Mouse (Mus musculus): ENCODE data around the gene Ddx58.

DNA sequence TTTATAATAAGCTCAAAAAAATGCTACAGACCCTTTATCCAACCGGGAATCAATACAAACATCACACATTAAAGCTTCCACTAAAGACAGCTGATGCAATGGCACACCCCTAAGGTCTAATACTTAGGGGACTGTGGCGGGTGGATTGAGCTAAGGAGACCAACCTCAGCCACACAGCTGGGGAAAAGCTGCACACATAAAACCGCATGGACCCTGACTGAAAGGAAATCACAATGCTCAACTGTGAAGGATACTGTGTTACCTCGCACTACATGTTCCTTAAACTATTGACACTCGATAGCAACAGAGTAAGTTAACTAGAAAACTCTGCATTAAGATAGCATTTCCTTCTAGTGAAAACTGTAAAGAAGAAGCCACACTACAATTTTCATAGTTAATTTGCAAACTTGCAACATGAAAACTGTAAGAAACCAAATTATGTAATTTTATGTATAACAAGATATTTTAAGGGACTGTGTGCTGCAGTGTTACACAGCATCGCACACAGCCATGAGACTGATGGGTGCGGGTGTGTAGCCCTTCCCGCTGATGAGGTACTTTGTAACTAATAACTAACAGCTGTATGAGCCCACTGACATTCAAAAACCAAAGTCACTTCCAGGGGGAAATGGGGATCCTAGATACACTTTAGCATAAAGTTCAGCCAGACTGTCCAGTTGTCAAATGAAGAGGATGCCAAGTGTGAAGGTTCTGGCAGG, 14.9 kb upstream of the Ddx58 start:
- TF ChIP-seq POLR2A (IDR thresholded peaks at IDR 0.05; ENCODE audit: extremely low read depth, insufficient read depth, low read length) (no peak), CTCF (IDR thresholded peaks at IDR 0.05; ENCODE audit: extremely low read depth, insufficient read depth, low read length) (no peak)

All from cortical plate, adult 2 months (tissue).